Mouse (Mus musculus) intestine, postnatal 0 days (tissue): ENCODE results near the gene Sepsecs. TPM values are rescaled to one million over a fixed set of nuclear protein-coding genes. Genes with fewer than 3 reads are reported as not detected.

Experiments used
- ATAC-seq: fragments of 200-750 bp; cut with Nextera tagmentation; 2 replicates; pipeline ENCODE4 v1.8.0; 2017; ENCODE audit warnings: mild to moderate bottlenecking, moderate TSS enrichment, moderate library complexity
- H3K27ac ChIP-seq: fragments of 300-500 bp; sonication (generic); 2 replicates; pipeline ENCODE4 v1.5.1; 2014; ENCODE audit warnings: mild to moderate bottlenecking, low read depth, low read length, moderate library complexity
- H3K27me3 ChIP-seq: fragments of 300-500 bp; sonication (generic); replicated peaks from 2 replicates; pipeline ENCODE4 v1.6.1; 2014; ENCODE audit warnings: low read length, mixed read lengths; ENCODE audit not compliant: control insufficient read depth, insufficient read depth
- H3K36me3 ChIP-seq: fragments of 300-500 bp; sonication (generic); 2 replicates; pipeline ENCODE4 v1.6.1; 2014; ENCODE audit warnings: mild to moderate bottlenecking, moderate library complexity; ENCODE audit not compliant: control insufficient read depth, insufficient read depth
- H3K4me1 ChIP-seq: fragments of 300-500 bp; sonication (generic); replicated peaks from 2 replicates; pipeline ENCODE4 v1.6.1; 2014; ENCODE audit warnings: antibody characterized with exemption, low read length, mixed read lengths; ENCODE audit not compliant: control insufficient read depth, insufficient read depth
- H3K4me2 ChIP-seq: fragments of 300-500 bp; sonication (generic); replicated peaks from 2 replicates; pipeline ENCODE4 v1.6.1; 2014; ENCODE audit warnings: low read depth, mild to moderate bottlenecking, moderate library complexity
- H3K4me3 ChIP-seq: fragments of 300-500 bp; sonication (generic); 2 replicates; pipeline ENCODE4 v1.5.1; 2014; ENCODE audit warnings: low read depth, low read length
- H3K9ac ChIP-seq: fragments of 300-500 bp; sonication (generic); 2 replicates; pipeline ENCODE4 v1.6.1; 2014; ENCODE audit warnings: mild to moderate bottlenecking, low read depth, low read length
- H3K9me3 ChIP-seq: fragments of 300-500 bp; sonication (generic); 2 replicates; pipeline ENCODE4 v1.6.1; 2016; ENCODE audit warnings: mixed run types; ENCODE audit not compliant: control insufficient read depth
- CTCF ChIP-seq: sonication (generic); IDR thresholded peaks from 2 replicates; pipeline ENCODE4 v1.5.1; 2016; ENCODE audit warnings: low read depth, mild to moderate bottlenecking, control low read depth, antibody characterized with exemption, moderate library complexity
- WGBS: fragments of 180-500 bp; shearing (Covaris S2); extraction: QIAGEN DNeasy Blood & Tissue Kit; methylation state at CpG from one replicate; pipeline ENCODE4 v1.1.7; 2014; 5-methylcytosine and 5-hydroxymethylcytosine counted together
- polyA plus RNA-seq: library from polyadenylated mRNA; unstranded; fragments of >200 nt; fragmentation: Nextera tagmentation; extraction: Ambion mirVana; gene quantifications from 2 replicates; pipeline ENCODE4 v1.2.1, GENCODE M21; 2015

Gene Sepsecs
- polyA plus RNA-seq, 1 experiment from 2014 or later = 8.9 TPM

- Histone ChIP-seq H3K36me3 (peaks cover 16% of the 10 kb centered on the region), H3K27ac (no peak overlapping the region), H3K27me3 (no peaks in the 10 kb centered on the region), H3K4me1 (no peaks in the 10 kb centered on the region), H3K4me3 (no peak overlapping the region), H3K4me2 (no peak overlapping the region), H3K9ac (no peak overlapping the region), H3K9me3 (no peaks in the 10 kb centered on the region)
- 86% methylated on average over 7 of the region's 7 CpGs for WGBS
- TF ChIP-seq CTCF = no peak
- no peak for ATAC-seq
These were observed 16.9 kb downstream of the Sepsecs start for GRCm38 (mm10) chr5:52652606-52653005.

- Histone ChIP-seq H3K4me2 (no peak overlapping the region), H3K36me3 (peaks cover 14% of the 10 kb centered on the region), H3K27me3 (no peaks in the 10 kb centered on the region), H3K4me1 (no peaks in the 10 kb centered on the region), H3K27ac (no peak overlapping the region), H3K9me3 (no peaks in the 10 kb centered on the region), H3K4me3 (no peak overlapping the region), H3K9ac (no peak overlapping the region)
- 88% methylated on average over 1 of the region's 1 CpGs for WGBS
- no peak for TF ChIP-seq CTCF
- ATAC-seq = no peak
These were observed 17.4 kb downstream of the Sepsecs start for GRCm38 (mm10) chr5:52652086-52652485.

GRCm38 (mm10) chr5:52643947-52644840 is 25.3 kb downstream of the Sepsecs start:
- WGBS = 52% methylated on average over 9 of the region's 9 CpGs
- ATAC-seq = no peak
- H3K4me3 ChIP-seq = no peak overlapping the region
- H3K9ac ChIP-seq = no peak overlapping the region
- H3K27ac ChIP-seq = no peak overlapping the region
- H3K27me3 ChIP-seq = no peaks in the 10 kb centered on the region
- peaks cover 41% of the 10 kb centered on the region for H3K36me3 ChIP-seq
- H3K4me1 ChIP-seq = no peaks in the 10 kb centered on the region
- H3K4me2 ChIP-seq = no peak overlapping the region
- TF ChIP-seq CTCF = no peak
- H3K9me3 ChIP-seq = no peaks in the 10 kb centered on the region

GRCm38 (mm10) chr5:52641736-52642135 is 27.8 kb downstream of the Sepsecs start:
- WGBS = 84% methylated on average over 6 of the region's 6 CpGs
- no peaks in the 10 kb centered on the region for H3K4me1 ChIP-seq
- H3K27ac ChIP-seq = no peak overlapping the region
- peaks cover 41% of the 10 kb centered on the region for H3K36me3 ChIP-seq
- H3K9me3 ChIP-seq = no peaks in the 10 kb centered on the region
- no peak overlapping the region for H3K4me2 ChIP-seq
- no peak overlapping the region for H3K9ac ChIP-seq
- H3K4me3 ChIP-seq = no peak overlapping the region
- ATAC-seq = no peak
- no peaks in the 10 kb centered on the region for H3K27me3 ChIP-seq
- TF ChIP-seq CTCF = no peak

- no peaks in the 10 kb centered on the region for H3K4me1 ChIP-seq
- 78% methylated on average over 8 of the region's 8 CpGs for WGBS
- peaks cover 24% of the 10 kb centered on the region for H3K36me3 ChIP-seq
- no peaks in the 10 kb centered on the region for H3K27me3 ChIP-seq
- no peak overlapping the region for H3K4me2 ChIP-seq
- no peak overlapping the region for H3K4me3 ChIP-seq
- no peak overlapping the region for H3K27ac ChIP-seq
- no peaks in the 10 kb centered on the region for H3K9me3 ChIP-seq
- no peak overlapping the region for H3K9ac ChIP-seq
- no peak for ATAC-seq
- no peak for TF ChIP-seq CTCF
These were observed 30.6 kb downstream of the Sepsecs start for GRCm38 (mm10) chr5:52638916-52639315.

- no peak overlapping the region for H3K9ac ChIP-seq
- no peaks in the 10 kb centered on the region for H3K4me1 ChIP-seq
- H3K4me2 ChIP-seq = no peak overlapping the region
- WGBS = 88% methylated on average over 7 of the region's 7 CpGs
- no peaks in the 10 kb centered on the region for H3K9me3 ChIP-seq
- H3K27ac ChIP-seq = no peak overlapping the region
- ATAC-seq = no peak
- H3K27me3 ChIP-seq = no peaks in the 10 kb centered on the region
- H3K4me3 ChIP-seq = no peak overlapping the region
- peaks cover 14% of the 10 kb centered on the region for H3K36me3 ChIP-seq
- no peak for TF ChIP-seq CTCF
These were observed 31.5 kb downstream of the Sepsecs start for GRCm38 (mm10) chr5:52638006-52638405.
